Mouse (Mus musculus): ENCODE results near the gene Ift46.
"Not testable (repeated sequence)": the region's sequence is repeated elsewhere in the genome, so short reads cannot be mapped to it uniquely, and the experiment has no call there.

Ift46 gene

GRCm38 (mm10) chr9:44736301-44736700 lies 31.4 kb upstream of the Ift46 start:
- DNase-seq = no peak

GRCm38 (mm10) chr9:44737240-44737949 lies 30.3 kb upstream of the Ift46 start:
- peak; percentile 75 for DNase-seq

DNA sequence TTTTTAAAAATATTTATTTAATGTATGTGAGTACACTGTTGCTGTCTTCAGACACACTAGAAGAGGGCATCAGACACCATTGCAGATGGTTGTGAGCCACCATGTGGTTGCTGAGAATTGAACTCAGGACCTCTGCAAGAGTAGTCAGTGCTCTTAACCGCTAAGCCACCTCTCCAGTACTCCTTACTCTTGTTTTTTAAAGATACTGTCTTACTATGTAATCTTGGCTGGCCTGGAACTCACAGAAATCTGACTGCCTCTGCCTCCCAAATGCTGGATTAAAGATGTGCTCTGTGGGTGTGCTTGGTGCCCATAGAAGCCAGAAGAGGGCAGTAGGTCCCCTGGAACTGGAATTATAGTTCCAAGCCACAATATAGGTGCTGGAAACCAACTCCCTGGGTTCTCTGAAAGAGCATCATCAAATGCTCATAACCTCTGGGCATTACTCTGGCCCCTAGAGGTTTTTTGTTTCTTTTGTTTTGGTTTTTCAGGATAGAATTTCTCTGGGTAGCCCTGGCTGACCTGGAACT lies 27.0 kb upstream of the Ift46 start:
- DNase-seq = no peak

DNA sequence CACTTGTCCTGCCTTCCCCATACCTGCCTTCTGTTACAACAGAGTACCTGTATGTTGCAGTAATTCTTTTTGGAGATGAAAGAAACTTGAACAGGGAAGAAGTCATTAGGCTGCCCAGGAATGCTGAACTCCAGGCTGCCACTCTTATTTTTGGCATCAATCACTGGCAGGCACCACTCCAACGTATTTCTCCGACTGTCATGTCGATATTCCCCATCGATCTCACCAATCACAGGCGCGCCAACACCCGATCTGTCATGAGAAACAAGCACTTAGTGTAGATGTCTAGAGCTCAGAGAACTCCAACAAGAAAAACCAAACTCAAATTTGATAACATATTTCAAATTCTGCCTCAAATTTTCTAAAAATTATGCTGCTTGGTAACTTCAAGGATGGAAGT lies 22.3 kb upstream of the Ift46 start:
- DNase-seq = no peak

DNA sequence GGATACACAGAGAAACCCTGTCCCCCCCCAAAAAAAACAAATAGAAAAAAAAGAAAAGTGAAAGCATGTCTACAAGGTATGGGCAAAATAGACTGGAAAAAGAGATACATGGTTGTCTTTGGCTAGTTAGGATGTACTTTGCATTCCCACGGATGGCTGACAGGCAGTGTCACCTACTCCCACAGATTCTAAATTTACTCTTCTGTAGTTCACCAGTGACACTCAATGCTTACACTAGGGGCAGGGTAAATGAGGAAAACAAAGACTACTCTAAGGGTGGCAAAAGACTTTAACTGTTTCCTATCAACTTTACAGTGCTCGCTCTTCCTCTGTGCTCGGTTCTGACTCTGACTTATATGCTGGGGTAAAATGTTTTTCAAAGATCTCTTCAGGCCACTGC lies 21.0 kb upstream of the Ift46 start:
- DNase-seq = no peak

GRCm38 (mm10) chr9:44747341-44747740 lies 20.4 kb upstream of the Ift46 start:
- DNase-seq = no peak

DNA sequence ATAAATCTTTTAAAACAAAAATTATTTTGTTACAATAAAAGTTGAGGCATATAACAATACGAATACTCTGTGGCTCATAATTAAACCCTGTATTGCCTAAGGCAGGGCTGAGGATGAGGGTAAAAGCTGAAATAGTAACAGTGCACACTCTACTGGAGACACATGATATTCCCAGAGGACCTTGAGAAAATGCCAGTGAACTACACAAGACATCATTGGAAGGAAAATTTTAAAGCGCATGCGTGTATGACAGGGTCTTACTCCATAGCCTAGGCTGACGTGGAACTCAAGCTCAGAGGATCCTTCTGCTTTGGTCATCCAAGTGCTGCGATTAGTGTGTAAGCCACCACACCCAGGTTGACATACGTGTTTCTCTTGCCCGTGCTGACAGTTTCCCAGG lies 19.2 kb upstream of the Ift46 start:
- DNase-seq = no peak

DNA sequence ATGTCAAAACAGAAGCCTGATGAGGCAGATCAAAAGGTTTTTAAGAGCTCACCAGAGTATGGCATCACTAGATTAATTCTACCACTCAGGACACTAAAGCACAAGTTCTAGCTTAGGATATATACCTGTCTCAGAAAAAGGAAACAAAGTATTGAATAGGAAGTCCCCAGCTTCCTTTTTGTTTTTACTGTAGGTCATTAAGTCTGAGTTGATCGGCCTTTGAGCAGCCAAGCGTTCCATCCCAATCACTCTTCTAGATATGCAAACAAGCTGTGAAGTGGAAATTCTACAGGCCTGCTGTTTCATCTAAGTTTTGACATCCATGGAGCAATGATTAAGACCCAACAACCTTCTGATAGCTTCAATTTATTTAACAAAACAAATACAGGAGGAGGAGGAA lies 6.8 kb upstream of the Ift46 start:
- DNase-seq = no peak

DNA sequence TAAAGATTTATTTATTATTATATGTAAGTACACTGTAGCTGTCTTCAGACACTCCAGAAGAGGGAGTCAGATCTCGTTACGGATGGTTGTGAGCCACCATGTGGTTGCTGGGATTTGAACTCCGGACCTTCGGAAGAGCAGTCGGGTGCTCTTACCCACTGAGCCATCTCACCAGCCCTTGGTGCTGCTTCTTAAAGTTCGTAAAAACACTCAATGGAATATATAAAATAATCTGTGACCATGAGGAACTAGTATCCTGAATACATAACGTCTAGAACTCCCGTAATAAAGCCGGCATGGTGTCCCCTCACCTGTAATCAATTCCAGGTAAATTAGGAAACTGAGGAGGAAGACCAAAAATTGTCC lies 304 bp downstream of the Ift46 start:
- DNase-seq = not testable (repeated sequence)

GRCm38 (mm10) chr9:44771376-44771775 lies 3.7 kb downstream of the Ift46 start:
- no peak for DNase-seq

GRCm38 (mm10) chr9:44772392-44772749 lies 4.7 kb downstream of the Ift46 start:
- DNase-seq = no peak

- peak; percentile 97 for DNase-seq
Measured at GRCm38 (mm10) chr9:44772750-44773651, 5.3 kb downstream of the Ift46 start.

- peak; percentile 24 for DNase-seq
Measured at GRCm38 (mm10) chr9:44792842-44793241, 25.1 kb downstream of the Ift46 start.

GRCm38 (mm10) chr9:44798298-44798697 lies 30.6 kb downstream of the Ift46 start:
- no peak for DNase-seq

- DNase-seq = peak; percentile 89
Measured at GRCm38 (mm10) chr9:44799102-44799957, 31.6 kb downstream of the Ift46 start, which contains the start of gene Tmem25. TSS of gene Tmem25 (minus strand) at chr9:44799307.

- DNase-seq = no peak
Measured at GRCm38 (mm10) chr9:44799958-44800324, 32.2 kb downstream of the Ift46 start.

DNA sequence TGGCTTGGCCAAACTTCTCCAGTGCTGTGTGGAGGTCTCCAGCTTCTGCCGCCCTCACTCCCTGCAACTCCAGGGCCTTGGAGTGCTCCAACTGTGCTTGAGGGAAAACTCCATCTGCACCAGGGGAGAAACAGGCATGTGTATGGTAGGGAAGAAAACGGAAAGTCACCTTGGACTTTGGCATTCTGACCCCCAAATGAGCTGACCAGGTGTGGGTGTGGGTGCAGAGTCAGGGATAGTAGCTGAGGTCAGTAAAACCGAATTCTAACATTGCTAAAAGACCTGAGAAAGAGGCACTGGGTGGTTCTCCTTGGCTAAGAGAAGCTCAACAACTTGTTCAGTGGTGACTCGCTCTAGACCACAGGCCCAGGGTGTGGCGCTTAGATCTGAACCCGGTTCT lies 34.0 kb downstream of the Ift46 start:
- DNase-seq = no peak

DNA sequence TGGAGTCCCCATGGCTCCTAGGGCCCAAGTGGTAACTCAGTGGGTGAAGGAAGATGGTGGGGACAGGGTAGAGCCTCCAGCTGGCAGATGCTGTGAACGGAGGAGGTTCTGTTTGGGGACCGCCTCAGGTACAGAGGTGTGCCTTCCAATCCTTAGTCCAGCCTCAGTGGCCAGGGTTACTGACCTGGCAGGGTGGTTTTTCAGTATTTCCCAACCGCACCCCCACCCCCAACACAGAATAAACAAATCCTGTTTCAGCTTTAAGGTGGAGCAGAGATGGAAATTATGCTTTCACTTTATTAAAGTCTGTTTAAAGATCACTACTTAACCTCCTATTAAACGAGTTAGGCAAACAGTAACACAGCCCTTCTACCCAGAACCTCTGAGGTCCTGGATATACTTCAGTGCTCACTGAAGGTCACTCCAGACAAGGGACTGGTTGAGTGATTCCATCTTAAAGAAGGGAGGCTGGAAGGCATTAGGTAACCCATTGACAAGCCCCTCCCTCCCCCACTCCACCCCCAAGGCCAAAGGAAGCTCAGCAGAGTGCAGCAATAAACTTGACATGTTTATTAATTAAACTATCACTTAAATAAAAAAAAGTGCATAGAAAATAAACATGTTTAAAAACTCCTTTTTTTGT lies 35.2 kb downstream of the Ift46 start, which contains the start of gene Ttc36:
Gene Ttc36 (minus strand): TSS at position 265 of the 643 bp plus-strand sequence.
- no peak for DNase-seq

- no peak for DNase-seq
Measured at GRCm38 (mm10) chr9:44804678-44805077, 37.0 kb downstream of the Ift46 start.

- no peak for DNase-seq
Measured at GRCm38 (mm10) chr9:44805536-44805935, 37.8 kb downstream of the Ift46 start.

- DNase-seq = no peak
Measured at GRCm38 (mm10) chr9:44807141-44807540, 39.4 kb downstream of the Ift46 start.

DNA sequence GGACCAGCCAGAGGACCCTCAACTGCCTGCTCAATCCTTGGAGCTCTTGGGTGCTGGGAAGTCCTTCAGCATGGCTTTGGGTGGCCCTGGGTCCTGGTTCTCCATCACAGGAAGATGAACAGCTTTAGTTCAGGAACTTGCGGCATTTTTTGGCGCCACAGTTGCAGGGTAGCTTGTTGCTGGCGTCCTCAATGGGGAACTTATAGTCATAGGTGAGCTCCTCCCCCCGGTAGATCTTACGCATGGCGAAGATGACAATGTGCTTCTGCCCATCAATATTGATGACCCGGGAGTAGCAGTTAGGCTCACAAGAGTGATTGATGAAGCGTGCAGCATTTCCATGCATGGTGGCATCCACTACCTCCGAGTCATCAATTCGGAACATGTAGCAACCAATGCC lies 40.1 kb downstream of the Ift46 start:
- DNase-seq = no peak

All from embryo, embryonic 11 days (tissue).